9 mouse cellular contexts compared by ENCODE assay signal in the genomic region with DNA sequence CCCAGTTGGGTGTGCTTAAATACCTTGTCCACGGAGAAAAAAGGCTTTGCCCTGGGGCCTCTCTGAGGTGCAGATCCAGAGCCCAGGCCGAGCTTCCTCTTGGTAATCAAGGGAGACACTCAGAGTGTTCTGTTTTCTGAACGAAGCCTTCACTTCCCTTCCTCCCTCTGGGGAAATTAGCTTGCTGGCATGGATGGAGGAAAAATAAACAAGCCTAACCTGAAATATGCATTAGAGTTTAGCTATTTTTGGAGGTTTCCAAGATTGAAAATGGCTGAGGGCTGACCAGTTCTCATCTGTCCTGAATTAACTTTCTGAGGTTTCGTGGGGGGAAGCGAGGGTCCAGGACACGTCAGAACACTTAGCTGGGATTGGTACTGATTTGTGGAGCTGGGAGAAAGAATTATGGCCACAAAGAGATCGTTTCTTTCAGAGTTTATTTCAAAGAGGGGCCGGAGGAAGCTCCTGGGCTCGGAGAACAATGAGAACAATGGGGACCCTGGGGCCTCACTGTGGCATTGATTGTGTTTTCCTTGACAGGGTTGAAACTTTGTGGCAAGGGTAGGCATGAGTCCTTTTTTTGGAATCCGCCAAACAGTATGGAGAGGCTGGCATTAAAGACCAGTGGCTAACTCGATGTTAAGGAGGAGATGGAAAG.
DNase-seq lines count a peak whose midpoint lies in the region; ATAC-seq and TF ChIP-seq lines count a peak whose summit lies in the region.
"Had no signal": no experiment of that assay in that cellular context is flagged by ENCODE, and none has a peak within 500 bp of the region (broad histone marks: within the 10 kb centered on the region; RNA-seq: fewer than 3 reads in every experiment).

No protein-coding gene starts in this region.

- H3K9ac ChIP-seq in midbrain, embryonic 13.5 days (replicated peaks), result no peak overlapping the region
- H3K9ac ChIP-seq in embryonic facial prominence, embryonic 12.5 days, result no peak overlapping the region
- H3K9ac ChIP-seq in heart, postnatal 0 days (replicated peaks; ENCODE audit: low read depth, low read length), result no peak overlapping the region
- H3K9ac ChIP-seq in kidney, embryonic 16.5 days (replicated peaks; ENCODE audit: low read length), result no peak overlapping the region
- H3K9ac ChIP-seq: liver, embryonic 14.5 days had no signal

- no peak for TF ChIP-seq EP300 in heart, postnatal 0 days (IDR thresholded peaks at IDR 0.05; ENCODE audit: low read depth)

- H3K9me3 ChIP-seq in midbrain, embryonic 10.5 days (replicated peaks), result no peaks in the 10 kb centered on the region
- no peaks in the 10 kb centered on the region for H3K9me3 ChIP-seq in midbrain, embryonic 13.5 days
- no peaks in the 10 kb centered on the region for H3K9me3 ChIP-seq in embryonic facial prominence, embryonic 12.5 days
- H3K9me3 ChIP-seq in heart, postnatal 0 days (replicated peaks; ENCODE audit: control insufficient read depth, low read length), result no peaks in the 10 kb centered on the region
- H3K9me3 ChIP-seq in kidney, embryonic 16.5 days (ENCODE audit: low read length), result no peaks in the 10 kb centered on the region

- no peak overlapping the region for H3K4me2 ChIP-seq in midbrain, embryonic 13.5 days (replicated peaks)
- H3K4me2 ChIP-seq in embryonic facial prominence, embryonic 12.5 days (replicated peaks), result no peak overlapping the region
- H3K4me2 ChIP-seq in heart, postnatal 0 days (ENCODE audit: low read depth, low read length), result no peak overlapping the region
- no peak overlapping the region for H3K4me2 ChIP-seq in kidney, embryonic 16.5 days (replicated peaks; ENCODE audit: low read depth, low read length)

- no peak for TF ChIP-seq CTCF in heart, postnatal 0 days (IDR thresholded peaks at IDR 0.05; ENCODE audit: low read depth)

- no peaks in the 10 kb centered on the region for H3K36me3 ChIP-seq in midbrain, embryonic 10.5 days
- H3K36me3 ChIP-seq in midbrain, embryonic 13.5 days, result no peaks in the 10 kb centered on the region
- no peaks in the 10 kb centered on the region for H3K36me3 ChIP-seq in embryonic facial prominence, embryonic 12.5 days
- H3K36me3 ChIP-seq in heart, postnatal 0 days (replicated peaks; ENCODE audit: control insufficient read depth, insufficient read depth, low read length), result no peaks in the 10 kb centered on the region
- no peaks in the 10 kb centered on the region for H3K36me3 ChIP-seq in kidney, embryonic 16.5 days (ENCODE audit: insufficient read depth, low read length)

- WGBS in midbrain, embryonic 10.5 days, result 16% methylated on average over 11 of the region's 11 CpGs
- WGBS in midbrain, embryonic 13.5 days, result 7% methylated on average over 11 of the region's 11 CpGs
- WGBS in embryonic facial prominence, embryonic 12.5 days, result 14% methylated on average over 11 of the region's 11 CpGs
- WGBS in heart, postnatal 0 days, result 42% methylated on average over 11 of the region's 11 CpGs
- 36% methylated on average over 11 of the region's 11 CpGs for WGBS in kidney, embryonic 16.5 days

- H3K27me3 ChIP-seq in midbrain, embryonic 10.5 days (ENCODE audit: low read depth, poor library complexity, severe bottlenecking), result 0 out of 2 replicates have a peak, but pooled peaks cover 3% of the 10 kb centered on the region
- H3K27me3 ChIP-seq in midbrain, embryonic 13.5 days, result no peaks in the 10 kb centered on the region
- no peaks in the 10 kb centered on the region for H3K27me3 ChIP-seq in embryonic facial prominence, embryonic 12.5 days
- no peaks in the 10 kb centered on the region for H3K27me3 ChIP-seq in heart, postnatal 0 days (ENCODE audit: control insufficient read depth, insufficient read depth, low read length)
- no peaks in the 10 kb centered on the region for H3K27me3 ChIP-seq in kidney, embryonic 16.5 days (ENCODE audit: insufficient read depth, low read length)

- H3K4me3 ChIP-seq in midbrain, embryonic 10.5 days, result no peak overlapping the region
- H3K4me3 ChIP-seq in midbrain, embryonic 13.5 days (replicated peaks), result no peak overlapping the region
- no peak overlapping the region for H3K4me3 ChIP-seq in embryonic facial prominence, embryonic 12.5 days
- no peak overlapping the region for H3K4me3 ChIP-seq in heart, postnatal 0 days (ENCODE audit: low read depth, low read length)
- H3K4me3 ChIP-seq in kidney, embryonic 16.5 days (ENCODE audit: low read length), result no peak overlapping the region

- DNase-seq in midbrain, embryonic 10.5 days (ENCODE audit: low spot score), result peak; percentile 35
- DNase-seq in heart, postnatal 0 days (ENCODE audit: low spot score), result peak; percentile 6
- peak; percentile 20 for DNase-seq in retina, postnatal 1 day
- DNase-seq: thymus, adult 2 months had no signal

- no peak for ATAC-seq in midbrain, embryonic 13.5 days
- peak; percentile 72; the same call in 1 of the 2 replicates for ATAC-seq in embryonic facial prominence, embryonic 12.5 days (ENCODE audit: insufficient number of reproducible peaks, insufficient read depth, low FRiP score, low TSS enrichment)
- ATAC-seq in heart, postnatal 0 days (ENCODE audit: insufficient read depth, low read depth), result no peak
- no peak for ATAC-seq in megakaryocyte progenitor cell, adult 5-6 weeks (replicated peaks; ENCODE audit: poor library complexity)
- ATAC-seq in kidney, embryonic 16.5 days (ENCODE audit: low FRiP score, low TSS enrichment), result no peak

- H3K27ac ChIP-seq in midbrain, embryonic 10.5 days (replicated peaks), result peak overlapping the region; percentile 68
- no peak overlapping the region for H3K27ac ChIP-seq in midbrain, embryonic 13.5 days
- H3K27ac ChIP-seq in embryonic facial prominence, embryonic 12.5 days, result peak overlapping the region; percentile 72
- H3K27ac ChIP-seq in heart, postnatal 0 days (ENCODE audit: low read depth), result no peak overlapping the region
- H3K27ac ChIP-seq in kidney, embryonic 16.5 days (ENCODE audit: low read length), result no peak overlapping the region
- H3K27ac ChIP-seq: liver, embryonic 14.5 days had no signal

- H3K4me1 ChIP-seq in midbrain, embryonic 10.5 days, result peaks cover 24% of the 10 kb centered on the region
- H3K4me1 ChIP-seq in midbrain, embryonic 13.5 days (replicated peaks), result peaks cover 8% of the 10 kb centered on the region; the same call in 1 of the 2 replicates
- H3K4me1 ChIP-seq in embryonic facial prominence, embryonic 12.5 days, result peaks cover 15% of the 10 kb centered on the region; the same call in 1 of the 2 replicates
- no peaks in the 10 kb centered on the region for H3K4me1 ChIP-seq in heart, postnatal 0 days (ENCODE audit: control insufficient read depth, insufficient read depth)
- no peaks in the 10 kb centered on the region; the same call in 1 of the 2 replicates for H3K4me1 ChIP-seq in kidney, embryonic 16.5 days (ENCODE audit: insufficient read depth, low read length)

Comparison
In these comparisons a context has a peak if more than half of its experiments do, and no peak if none do; other contexts are left out.
1. H3K27ac ChIP-seq: peak in midbrain, embryonic 10.5 days (single experiment) and embryonic facial prominence, embryonic 12.5 days (single experiment); none in midbrain, embryonic 13.5 days (single experiment), heart, postnatal 0 days (single experiment) and kidney, embryonic 16.5 days (single experiment).
2. Peak in every context shown above with its lines, with median percentiles within 50 percentile points of each other: DNase-seq.